8 mouse cellular contexts compared by ENCODE assay signal in genomic region chr10:7954989-7955633, GRCm38 (mm10). TPM values are rescaled to one million over a fixed set of nuclear protein-coding genes. Genes with fewer than 3 reads are reported as not detected.
A peak's percentile ranks its signal among the peaks of the same experiment; 100 is the strongest.
DNase-seq lines count a peak whose midpoint lies in the region; ATAC-seq and TF ChIP-seq lines count a peak whose summit lies in the region.

No protein-coding gene starts in this region.

- peaks cover 13% of the 10 kb centered on the region for H3K4me1 ChIP-seq in forebrain, postnatal 0 days (ENCODE audit: insufficient read depth)

- no peaks in the 10 kb centered on the region for H3K27me3 ChIP-seq in forebrain, postnatal 0 days (ENCODE audit: insufficient read depth, low read length)

- no peak for TF ChIP-seq CTCF in forebrain, postnatal 0 days (IDR thresholded peaks at IDR 0.05; ENCODE audit: low read depth)

- peak overlapping the region; percentile 98 for H3K9ac ChIP-seq in forebrain, postnatal 0 days

- H3K27ac ChIP-seq in forebrain, postnatal 0 days (ENCODE audit: low read depth, low read length) = peak overlapping the region; percentile 98

- peak; percentile 2 for ATAC-seq in forebrain, postnatal 0 days
- peak; percentile 56 to 62; a peak in 3 of 4 replicates for ATAC-seq in hematopoietic stem cell, adult 5-6 weeks (replicated peaks in 1 of 2; ENCODE audit: insufficient read depth in 1 of 2, low FRiP score in 2 of 2, low TSS enrichment in 1 of 2, low read depth in 1 of 2, poor library complexity in 2 of 2, severe bottlenecking in 2 of 2)

- DNase-seq in MN1 (ENCODE audit: low spot score) = peak; percentile 45
- DNase-seq in cerebellum, adult 18-20 months = peak; percentile 31 to 48
- peak; percentile 29 for DNase-seq in forebrain, postnatal 0 days
- DNase-seq in layer of hippocampus, postnatal 14 days (ENCODE audit: low spot score in 2 of 2) = peak; percentile 44 to 52
- DNase-seq in lung, postnatal 25 days (ENCODE audit: low spot score) = peak; percentile 43
- DNase-seq in ovary, postnatal 36 days (ENCODE audit: low spot score) = peak; percentile 42
- DNase-seq in thymus, postnatal 36 days = peak; percentile 58 to 67

- H3K4me2 ChIP-seq in forebrain, postnatal 0 days (ENCODE audit: low read depth) = peak overlapping the region; percentile 80

- H3K4me3 ChIP-seq in forebrain, postnatal 0 days (ENCODE audit: low read depth, low read length) = peak overlapping the region; percentile 100

- WGBS in forebrain, postnatal 0 days = 4% methylated on average over 29 of the region's 31 CpGs

- no peaks in the 10 kb centered on the region for H3K9me3 ChIP-seq in forebrain, postnatal 0 days (ENCODE audit: low read length)

- H3K36me3 ChIP-seq in forebrain, postnatal 0 days (ENCODE audit: insufficient read depth) = no peaks in the 10 kb centered on the region

RNA-seq across cellular contexts. Expression of gene Tab2, which starts 0.9 kb away (rescaled TPM):
- total RNA-seq in forebrain, postnatal 0 days (2014; rRNA removed) = 45.1 and 62.4 TPM in 2 replicates
- polyA plus RNA-seq in forebrain, postnatal 0 days (2015; fragmentation: Nextera tagmentation; extraction: Ambion mirVana) = 6.3 and 9.8 TPM in 2 replicates
- 99.1 and 121 TPM in 2 replicates for total RNA-seq in hematopoietic stem cell, adult 5-6 weeks (2017)
- 10 to 100 TPM; 62.7 to 66.0 TPM for total RNA-seq in layer of hippocampus, postnatal 14 days (2021)

Comparison
In these comparisons a context has a peak if more than half of its experiments do, and no peak if none do; other contexts are left out.
1. Peak in every context shown above with its lines: DNase-seq, ATAC-seq, H3K4me3 ChIP-seq and H3K27ac ChIP-seq.